Mouse (Mus musculus) frontal cortex, postnatal 14 days (tissue): Measurements from ENCODE around the gene Slc9a2.
A peak's percentile ranks its signal among the peaks of the same experiment; 100 is the strongest.

ENCODE experiments used
- DNase-seq, 2 experiments: peaks; one replicate each; pipeline ENCODE4 v3.0.0; 2022; ENCODE audit warnings: low spot score in 2 of 2

Gene Slc9a2

DNA sequence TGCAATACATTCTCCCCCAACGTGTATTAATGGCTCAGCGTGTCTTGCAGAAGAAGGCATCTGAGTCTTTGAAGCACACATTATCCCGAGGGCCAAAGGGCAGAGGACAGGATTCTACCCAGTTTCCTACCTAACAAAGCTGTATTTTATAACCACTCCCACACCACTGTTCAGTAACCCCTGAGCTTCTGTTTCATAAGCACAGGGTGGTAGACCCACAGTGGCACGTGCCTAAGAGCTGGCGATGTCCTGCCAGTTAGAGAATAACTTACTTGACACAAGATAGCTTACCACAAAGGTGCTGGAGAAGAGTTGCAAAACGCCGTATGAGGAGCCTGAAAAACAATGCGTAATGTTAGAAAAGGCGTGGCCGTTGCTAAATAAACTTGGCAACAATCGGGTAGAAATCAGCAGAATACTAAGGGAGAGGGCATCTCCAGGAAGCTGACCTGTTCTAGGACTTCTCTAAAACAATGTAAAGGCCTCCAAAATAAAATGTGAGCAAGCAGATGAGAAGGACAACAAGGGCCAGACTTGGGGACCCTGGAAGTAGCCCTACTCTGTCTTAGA, 105.6 kb downstream of the Slc9a2 start:
- DNase-seq, result no peak

DNA sequence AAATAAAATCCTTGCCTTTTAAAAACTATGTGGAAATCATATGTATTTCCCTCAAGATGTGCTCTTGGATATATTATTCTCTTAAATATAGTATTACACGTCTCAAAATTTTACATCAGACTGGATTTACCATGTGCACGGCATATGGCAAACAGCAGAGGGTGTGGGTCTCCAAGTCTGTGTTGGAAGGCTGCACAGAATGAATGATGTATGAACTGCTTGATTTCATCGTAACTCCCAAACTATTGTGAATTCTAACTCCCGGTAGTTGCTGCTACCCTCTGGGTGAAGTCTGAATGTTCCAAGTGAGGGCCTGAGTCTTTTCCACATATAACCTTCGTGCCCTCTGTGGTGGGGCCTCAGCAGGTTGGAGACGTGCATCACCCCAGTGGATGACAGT, 108.6 kb downstream of the Slc9a2 start:
- DNase-seq, result no peak

DNA sequence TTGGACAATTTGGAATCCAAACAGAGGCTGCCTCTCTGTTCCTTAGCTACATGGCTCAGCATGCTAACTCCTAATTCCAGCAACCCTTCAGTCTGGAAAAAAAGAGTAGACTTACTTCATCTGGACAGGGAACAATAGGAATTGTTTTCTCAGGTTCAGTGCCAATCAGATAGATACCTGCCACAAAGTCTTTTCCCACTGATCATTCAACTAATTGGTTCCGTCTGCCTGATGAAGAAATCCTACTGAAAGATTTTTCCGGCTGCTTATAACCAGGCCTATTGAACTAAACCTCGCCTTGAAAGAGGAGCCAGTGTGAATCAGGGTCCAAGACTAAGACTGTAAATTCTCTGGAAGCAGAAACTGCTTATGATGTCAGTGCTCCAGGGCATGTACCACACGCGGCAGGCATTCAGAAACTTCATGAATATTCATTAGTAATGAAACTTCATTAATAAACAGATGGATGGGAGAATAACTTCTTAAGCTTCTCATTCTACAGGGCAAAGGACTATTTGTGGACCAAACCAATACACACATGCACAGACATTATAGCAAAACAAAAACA, 109.4 kb downstream of the Slc9a2 start:
- DNase-seq, result no peak

DNA sequence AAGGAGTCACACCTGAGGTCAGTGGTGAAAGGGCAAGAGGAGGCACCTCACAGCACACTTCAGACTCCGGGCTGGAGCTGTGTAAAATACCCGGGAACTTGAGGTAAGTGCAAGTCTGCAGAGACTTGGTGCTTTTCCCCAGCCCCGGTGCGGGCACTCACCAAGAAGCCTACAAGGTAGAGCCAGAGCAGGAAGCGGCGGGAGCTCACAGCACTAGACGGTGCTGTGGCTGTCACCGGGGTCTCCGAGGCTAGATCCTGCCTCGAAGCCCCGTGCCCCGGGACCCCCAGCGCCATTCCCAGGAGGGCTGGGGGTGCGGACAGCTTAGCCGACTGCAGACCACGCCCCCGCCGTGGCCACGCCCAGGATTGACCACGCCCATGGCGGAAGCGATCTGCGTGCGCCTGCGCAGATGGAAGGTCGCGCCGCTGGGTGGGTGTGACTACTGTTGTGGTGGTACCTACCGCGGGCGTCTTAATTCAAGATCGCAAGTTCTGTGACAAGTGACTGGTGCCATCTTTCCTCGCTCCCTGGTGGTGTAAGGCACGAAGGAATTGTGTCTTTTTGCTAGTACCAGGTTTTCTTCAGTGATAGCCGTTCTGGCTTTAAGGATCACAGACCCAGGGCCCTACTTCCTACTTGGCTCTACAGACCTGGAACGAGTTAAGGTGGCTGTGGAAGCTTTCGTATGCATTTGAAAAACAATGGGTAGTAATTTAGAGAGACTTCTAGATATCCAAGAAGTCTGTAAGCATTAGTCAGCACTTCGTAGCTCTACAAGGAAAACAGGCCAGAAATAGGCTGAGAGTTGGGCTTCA, 110.2 kb downstream of the Slc9a2 start, which contains the start of gene Mfsd9:
TSS of gene Mfsd9 (minus strand) at position 364 of the 818 bp plus-strand sequence.
- DNase-seq, result peak; percentile 74 to 87

DNA sequence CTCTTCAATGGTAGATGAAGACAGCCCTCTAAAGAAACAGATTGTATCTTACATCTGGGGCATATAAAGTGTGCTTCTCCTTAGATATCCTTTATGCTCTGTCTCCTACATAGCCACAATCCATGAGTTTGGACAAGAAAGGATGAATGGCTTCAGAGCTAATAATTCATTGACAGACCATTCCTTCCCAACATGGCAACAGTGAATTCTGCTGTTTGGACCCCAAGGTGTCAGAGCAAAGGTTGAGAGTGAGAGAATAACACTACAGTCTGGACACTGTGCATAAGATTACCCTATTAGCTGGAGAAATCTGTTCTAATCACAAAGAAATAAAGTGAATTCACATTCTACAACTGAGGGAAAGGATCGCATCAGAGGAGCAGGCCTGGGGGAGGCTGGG, 115.1 kb downstream of the Slc9a2 start:
- DNase-seq, result no peak

DNA sequence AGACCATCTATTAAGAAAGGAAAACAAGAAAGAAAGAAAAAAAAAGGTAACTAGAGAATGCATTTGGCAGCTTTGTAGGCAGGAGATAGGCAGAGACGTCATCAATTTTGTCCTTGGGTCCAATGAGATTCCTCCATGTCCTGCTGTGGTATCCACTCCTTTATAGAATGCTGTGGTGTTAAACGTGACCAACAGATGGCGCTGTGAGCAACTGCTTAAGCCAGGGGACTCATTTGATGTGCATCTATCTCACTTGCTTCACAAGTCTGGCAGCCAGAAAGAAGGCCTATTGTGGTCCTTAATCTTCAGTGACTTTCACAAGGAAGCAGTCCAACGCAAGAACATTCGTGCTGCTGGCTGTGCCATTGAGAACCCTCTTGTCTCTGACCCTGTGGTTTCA, 117.0 kb downstream of the Slc9a2 start:
- DNase-seq, result peak; percentile 20 to 61

DNA sequence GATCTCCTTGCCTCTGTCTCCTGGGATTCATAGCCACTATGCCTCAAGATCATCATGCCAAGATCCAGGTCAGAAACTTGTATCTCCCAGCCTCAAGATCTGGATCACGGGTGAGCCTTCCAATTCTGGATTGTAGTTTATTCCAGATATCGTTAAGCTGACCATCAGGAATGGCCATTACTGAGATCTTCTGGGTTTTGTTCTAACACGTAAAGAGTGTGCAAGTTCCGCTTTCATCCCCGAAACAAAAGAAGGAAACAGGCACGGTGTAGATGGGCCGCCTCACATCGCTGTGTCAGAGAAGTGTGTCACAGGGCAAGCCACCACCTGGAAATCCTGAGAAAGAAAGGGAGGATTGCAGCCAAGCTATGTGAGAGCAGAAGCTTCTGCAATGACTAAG, 118.7 kb downstream of the Slc9a2 start:
- DNase-seq, result no peak

DNA sequence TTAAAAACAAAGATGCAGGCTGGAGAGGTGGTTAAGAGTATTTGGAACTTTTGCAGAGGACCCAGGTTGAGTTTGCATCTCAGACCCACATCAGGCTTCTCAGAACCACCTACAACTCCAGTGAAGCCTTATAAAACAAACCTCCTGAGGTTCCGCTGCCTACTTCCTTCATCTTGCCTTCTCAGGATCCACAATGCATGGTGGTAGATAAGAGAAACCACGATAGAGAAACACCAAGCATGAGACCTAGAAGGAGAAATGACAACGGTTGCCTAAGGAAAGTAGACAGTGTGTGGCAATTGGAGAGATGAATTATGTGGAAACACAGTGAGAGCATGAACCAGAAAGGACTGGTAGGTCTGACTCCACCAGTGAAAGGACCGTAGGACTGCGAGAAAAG, 120.5 kb downstream of the Slc9a2 start:
- DNase-seq, result no peak

DNA sequence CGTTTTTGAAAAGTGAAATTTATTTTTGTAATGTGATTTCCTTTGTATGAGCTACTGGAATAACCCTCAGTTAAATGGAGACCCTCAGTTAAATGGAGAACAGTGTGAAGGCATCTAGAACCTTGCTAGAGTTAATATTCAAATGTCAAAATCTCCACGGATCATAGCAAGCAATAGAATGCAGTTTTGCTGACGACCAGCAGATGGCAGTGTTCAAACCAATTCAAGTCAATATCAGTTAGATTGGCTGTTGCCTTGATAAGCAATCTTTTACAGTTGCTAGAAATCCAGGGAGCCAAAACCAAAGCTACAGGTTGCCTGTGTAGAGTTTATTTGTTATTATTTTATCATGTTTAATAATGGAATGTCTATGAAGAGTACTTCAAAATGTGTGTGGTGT, 122.4 kb downstream of the Slc9a2 start:
- peak in 1 of 2 experiments; percentile 37 for DNase-seq

DNA sequence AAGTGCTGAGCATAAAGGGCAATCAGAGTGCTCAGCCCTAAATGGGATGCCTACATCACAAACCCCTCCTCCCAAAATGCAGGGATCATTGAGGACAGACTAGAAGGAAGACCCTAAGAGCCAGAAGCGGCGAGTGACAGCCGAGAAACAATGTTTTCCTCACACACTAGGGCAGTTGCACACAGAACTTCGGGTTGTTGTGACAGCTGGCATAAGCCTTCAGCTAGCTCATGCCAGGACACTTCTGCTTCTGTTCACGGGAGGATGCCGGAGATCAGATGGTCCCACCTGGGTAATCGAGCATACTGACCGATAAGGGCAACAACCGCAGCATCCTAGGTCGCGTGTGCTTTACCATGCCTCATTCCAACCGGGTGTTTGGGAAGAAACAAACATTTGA, 123.7 kb downstream of the Slc9a2 start:
- no peak for DNase-seq

DNA sequence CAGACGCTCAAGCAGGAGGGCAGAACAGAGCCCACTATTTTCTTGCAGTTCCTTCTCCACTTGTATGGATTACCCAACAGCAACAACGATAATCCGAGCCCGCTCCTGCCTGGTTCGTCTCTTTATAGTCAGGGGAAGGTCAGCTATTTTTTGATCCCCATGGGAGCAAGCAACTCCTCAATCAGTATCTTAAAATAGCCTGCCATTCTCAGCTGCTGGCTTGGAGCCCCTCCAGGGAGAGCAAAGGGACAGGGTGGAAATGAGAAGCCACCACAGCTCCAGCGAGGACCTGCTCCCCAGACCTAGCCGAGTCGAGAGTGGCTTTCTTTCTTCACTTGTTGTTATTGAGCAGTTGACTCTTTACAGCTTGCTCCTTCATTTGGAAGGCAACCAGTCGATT, 125.0 kb downstream of the Slc9a2 start, which contains the start of gene Tmem182:
TSS of gene Tmem182 (plus strand) at position 251 of the 400 bp plus-strand sequence.
- no peak for DNase-seq

DNA sequence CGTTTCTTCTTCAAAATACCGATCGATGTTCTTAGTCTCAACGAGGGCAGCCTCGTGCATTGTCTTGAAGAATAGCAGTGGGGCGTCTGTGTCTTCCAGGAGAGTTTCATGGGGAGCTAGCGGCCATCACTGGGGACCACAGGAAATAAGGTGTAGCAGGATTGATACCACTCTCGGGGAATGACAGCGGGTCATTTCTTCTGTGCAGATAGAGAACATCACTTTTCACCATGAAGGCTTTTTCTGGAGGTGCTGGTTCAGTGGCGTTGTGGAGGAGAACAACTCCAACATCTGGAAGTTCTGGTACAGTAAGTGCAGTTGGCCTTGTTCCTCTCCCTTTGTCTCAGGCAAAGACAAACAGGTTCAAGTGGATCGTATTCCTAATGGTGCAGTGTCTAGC, 125.5 kb downstream of the Slc9a2 start:
- DNase-seq, result no peak

DNA sequence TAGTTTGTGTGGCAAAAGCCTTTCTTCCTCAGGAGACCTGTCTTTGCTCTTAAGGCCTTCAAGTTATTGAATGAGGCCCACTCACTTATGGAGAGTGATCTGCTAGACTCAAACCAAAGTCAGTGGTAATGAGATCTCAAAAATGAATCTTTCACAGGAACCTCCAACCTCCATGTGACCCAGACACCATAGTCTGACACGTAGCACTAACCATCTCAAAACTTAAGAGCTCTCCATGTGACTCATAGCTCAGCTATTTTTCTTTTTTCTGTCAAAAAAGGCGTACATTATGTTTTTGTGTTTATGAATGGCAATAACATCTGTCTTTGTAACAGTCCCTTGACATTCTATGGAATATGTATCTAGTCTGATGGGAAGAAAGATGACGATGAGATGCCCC, 128.3 kb downstream of the Slc9a2 start:
- DNase-seq, result no peak

DNA sequence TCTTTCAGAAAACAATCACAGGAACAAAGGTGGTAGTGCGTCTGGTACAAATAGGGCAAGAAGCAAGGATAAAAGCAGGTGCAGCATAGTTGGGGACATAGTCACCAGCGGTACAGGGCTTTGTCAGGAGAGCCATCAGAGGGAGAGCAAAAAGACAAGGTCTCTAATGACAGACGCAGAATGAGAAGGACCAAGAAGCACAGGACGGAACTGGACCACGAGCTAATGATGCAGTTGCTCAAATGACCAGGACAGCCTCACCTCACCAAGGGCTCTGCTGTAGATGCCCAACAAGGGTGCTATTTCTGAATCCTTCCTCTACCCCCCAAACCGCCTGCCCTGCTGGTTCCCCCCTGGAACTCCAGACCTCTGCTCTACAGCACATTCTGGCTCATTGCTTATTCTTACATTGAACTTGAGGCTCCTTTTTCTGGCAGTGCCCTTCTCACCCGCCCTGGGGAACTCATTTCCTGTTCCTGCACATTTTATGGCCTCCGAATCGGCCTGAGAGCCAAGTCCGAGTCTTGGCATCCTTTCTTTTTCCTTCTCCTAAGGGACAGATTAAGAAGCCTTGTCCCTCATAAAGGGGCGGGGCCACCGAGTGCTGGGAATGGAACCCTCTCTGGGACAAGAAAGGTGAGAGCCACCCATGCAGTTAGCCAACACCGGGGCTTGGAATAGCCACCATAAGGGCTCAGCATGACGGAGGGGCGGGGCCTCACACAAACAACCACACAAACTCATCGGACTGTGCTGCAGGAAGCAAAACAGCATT, 134.9 kb downstream of the Slc9a2 start:
- DNase-seq, result no peak
